Mouse (Mus musculus): ENCODE data around the gene Cdc42.

DNA sequence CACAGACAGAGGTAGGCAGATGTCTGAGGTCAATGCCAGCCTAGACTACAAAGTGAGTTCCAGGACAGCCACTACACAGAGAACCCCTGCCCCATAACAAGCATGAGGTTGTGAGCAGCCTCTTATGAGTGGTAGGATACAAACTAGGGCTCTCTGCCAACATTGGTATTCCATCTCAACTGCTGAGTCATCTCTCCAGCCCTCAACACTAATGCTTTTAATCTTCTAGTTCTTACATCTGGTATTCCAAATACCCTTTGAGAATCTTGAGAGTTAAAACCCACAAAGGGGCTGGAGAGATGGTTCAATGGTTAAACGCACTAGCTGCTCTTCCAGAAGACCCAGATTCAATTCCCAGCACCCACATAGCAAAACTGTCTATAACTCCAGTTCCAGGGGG is 18.1 kb downstream of the Cdc42 start:
- no peak for TF ChIP-seq CTCF (IDR thresholded peaks at IDR 0.05; ENCODE audit: control insufficient read depth, insufficient read depth, insufficient read length)
- no peak for TF ChIP-seq MYOG (IDR thresholded peaks at IDR 0.05; ENCODE audit: control insufficient read depth, extremely low read depth, insufficient read length)
- TF ChIP-seq MAX (IDR thresholded peaks at IDR 0.05) = no peak
- no peak for TF ChIP-seq CEBPB (IDR thresholded peaks at IDR 0.05; ENCODE audit: low read depth)
- no peak for TF ChIP-seq MYOD1 (IDR thresholded peaks at IDR 0.05; ENCODE audit: control insufficient read depth, insufficient read length, low read depth)
- TF ChIP-seq USF1 (IDR thresholded peaks at IDR 0.05; ENCODE audit: low read depth) = no peak
- no peak for TF ChIP-seq FOSL1 (IDR thresholded peaks at IDR 0.05; ENCODE audit: insufficient read depth, low read length, poor library complexity, severe bottlenecking)

Data from C2C12 (cell line).